Mouse (Mus musculus): ENCODE results near the gene Syn3. TPM values are rescaled to one million over a fixed set of nuclear protein-coding genes. Genes with fewer than 3 reads are reported as not detected.
A peak's percentile ranks its signal among the peaks of the same experiment; 100 is the strongest.

Syn3 gene
- polyA plus RNA-seq, 2 experiments: 1.9 to 2.0 TPM

- no peak overlapping the region for H3K9ac ChIP-seq (ENCODE audit: low read depth, low read length, severe bottlenecking)
- no peak overlapping the region for H3K4me2 ChIP-seq (replicated peaks; ENCODE audit: low read depth, low read length, severe bottlenecking)
- ATAC-seq (ENCODE audit: low FRiP score, low read depth): no peak
- no peak for DNase-seq (ENCODE audit: low spot score)
- TF ChIP-seq POLR2A (IDR thresholded peaks at IDR 0.05; ENCODE audit: borderline replicate concordance, extremely low read depth, insufficient read depth, insufficient read length): no peak
- H3K4me1 ChIP-seq (ENCODE audit: control insufficient read depth, insufficient read depth, low read length): peaks cover 72% of the 10 kb centered on the region
- H3K4me3 ChIP-seq (replicated peaks; ENCODE audit: low read length): no peak overlapping the region
- no peaks in the 10 kb centered on the region for H3K36me3 ChIP-seq (ENCODE audit: control insufficient read depth, insufficient read depth, low read length)
- H3K27me3 ChIP-seq (ENCODE audit: control insufficient read depth, insufficient read depth, low read length): no peaks in the 10 kb centered on the region
- 38% methylated on average over 8 of the region's 8 CpGs for WGBS
- H3K9me3 ChIP-seq (ENCODE audit: control insufficient read depth, low read length): no peaks in the 10 kb centered on the region
- no peak overlapping the region for H3K27ac ChIP-seq (replicated peaks; ENCODE audit: low read depth, low read length)
Measured at GRCm38 (mm10) chr10:86334581-86334980, 164.1 kb downstream of the Syn3 start.

- H3K9me3 ChIP-seq (ENCODE audit: control insufficient read depth, low read length): no peaks in the 10 kb centered on the region
- H3K27me3 ChIP-seq (ENCODE audit: control insufficient read depth, insufficient read depth, low read length): no peaks in the 10 kb centered on the region
- no peak for DNase-seq (ENCODE audit: low spot score)
- no peak overlapping the region for H3K9ac ChIP-seq (ENCODE audit: low read depth, low read length, severe bottlenecking)
- WGBS: 77% methylated on average over 3 of the region's 3 CpGs
- no peaks in the 10 kb centered on the region for H3K36me3 ChIP-seq (ENCODE audit: control insufficient read depth, insufficient read depth, low read length)
- no peak for ATAC-seq (ENCODE audit: low FRiP score, low read depth)
- no peak overlapping the region for H3K4me2 ChIP-seq (replicated peaks; ENCODE audit: low read depth, low read length, severe bottlenecking)
- H3K4me3 ChIP-seq (replicated peaks; ENCODE audit: low read length): no peak overlapping the region
- no peak overlapping the region for H3K27ac ChIP-seq (replicated peaks; ENCODE audit: low read depth, low read length)
- TF ChIP-seq POLR2A (IDR thresholded peaks at IDR 0.05; ENCODE audit: borderline replicate concordance, extremely low read depth, insufficient read depth, insufficient read length): no peak
- peaks cover 63% of the 10 kb centered on the region for H3K4me1 ChIP-seq (ENCODE audit: control insufficient read depth, insufficient read depth, low read length)
Measured at GRCm38 (mm10) chr10:86332942-86333341, 165.8 kb downstream of the Syn3 start.

- no peak for TF ChIP-seq POLR2A (IDR thresholded peaks at IDR 0.05; ENCODE audit: borderline replicate concordance, extremely low read depth, insufficient read depth, insufficient read length)
- H3K4me2 ChIP-seq (replicated peaks; ENCODE audit: low read depth, low read length, severe bottlenecking): no peak overlapping the region
- ATAC-seq (ENCODE audit: low FRiP score, low read depth) (peak; percentile 24; the same call in 1 of the 2 replicates), DNase-seq (ENCODE audit: low spot score) (peak; percentile 77)
- H3K27ac ChIP-seq (replicated peaks; ENCODE audit: low read depth, low read length): peak overlapping the region; percentile 79
- 10% methylated on average over 7 of the region's 7 CpGs for WGBS
- H3K4me1 ChIP-seq (ENCODE audit: control insufficient read depth, insufficient read depth, low read length): peaks cover 52% of the 10 kb centered on the region
- H3K4me3 ChIP-seq (replicated peaks; ENCODE audit: low read length): no peak overlapping the region
- H3K27me3 ChIP-seq (ENCODE audit: control insufficient read depth, insufficient read depth, low read length): no peaks in the 10 kb centered on the region
- H3K36me3 ChIP-seq (ENCODE audit: control insufficient read depth, insufficient read depth, low read length): no peaks in the 10 kb centered on the region
- no peak overlapping the region for H3K9ac ChIP-seq (ENCODE audit: low read depth, low read length, severe bottlenecking)
- H3K9me3 ChIP-seq (ENCODE audit: control insufficient read depth, low read length): no peaks in the 10 kb centered on the region
Measured at GRCm38 (mm10) chr10:86331681-86332281, 166.9 kb downstream of the Syn3 start.

- 44% methylated on average over 5 of the region's 5 CpGs for WGBS
- H3K9me3 ChIP-seq (ENCODE audit: control insufficient read depth, low read length): no peaks in the 10 kb centered on the region
- no peak for DNase-seq (ENCODE audit: low spot score)
- no peak overlapping the region for H3K4me3 ChIP-seq (replicated peaks; ENCODE audit: low read length)
- no peak overlapping the region for H3K4me2 ChIP-seq (replicated peaks; ENCODE audit: low read depth, low read length, severe bottlenecking)
- no peaks in the 10 kb centered on the region for H3K36me3 ChIP-seq (ENCODE audit: control insufficient read depth, insufficient read depth, low read length)
- no peak overlapping the region for H3K9ac ChIP-seq (ENCODE audit: low read depth, low read length, severe bottlenecking)
- no peak for ATAC-seq (ENCODE audit: low FRiP score, low read depth)
- no peaks in the 10 kb centered on the region for H3K27me3 ChIP-seq (ENCODE audit: control insufficient read depth, insufficient read depth, low read length)
- TF ChIP-seq POLR2A (IDR thresholded peaks at IDR 0.05; ENCODE audit: borderline replicate concordance, extremely low read depth, insufficient read depth, insufficient read length): no peak
- peak overlapping the region; percentile 79 for H3K27ac ChIP-seq (replicated peaks; ENCODE audit: low read depth, low read length)
- H3K4me1 ChIP-seq (ENCODE audit: control insufficient read depth, insufficient read depth, low read length): peaks cover 47% of the 10 kb centered on the region
Measured at GRCm38 (mm10) chr10:86330993-86331680, 167.6 kb downstream of the Syn3 start.

- 76% methylated on average over 8 of the region's 8 CpGs for WGBS
- Histone ChIP-seq H3K27ac (replicated peaks; ENCODE audit: low read depth, low read length) (peak overlapping the region; percentile 4; the same call in 1 of the 2 replicates), H3K27me3 (ENCODE audit: control insufficient read depth, insufficient read depth, low read length) (no peaks in the 10 kb centered on the region), H3K9ac (ENCODE audit: low read depth, low read length, severe bottlenecking) (no peak overlapping the region), H3K9me3 (ENCODE audit: control insufficient read depth, low read length) (no peaks in the 10 kb centered on the region), H3K4me2 (replicated peaks; ENCODE audit: low read depth, low read length, severe bottlenecking) (no peak overlapping the region), H3K4me1 (ENCODE audit: control insufficient read depth, insufficient read depth, low read length) (peaks cover 37% of the 10 kb centered on the region), H3K36me3 (ENCODE audit: control insufficient read depth, insufficient read depth, low read length) (no peaks in the 10 kb centered on the region), H3K4me3 (replicated peaks; ENCODE audit: low read length) (no peak overlapping the region)
- DNase-seq (ENCODE audit: low spot score): no peak
- TF ChIP-seq POLR2A (IDR thresholded peaks at IDR 0.05; ENCODE audit: borderline replicate concordance, extremely low read depth, insufficient read depth, insufficient read length): no peak
- no peak for ATAC-seq (ENCODE audit: low FRiP score, low read depth)
Measured at GRCm38 (mm10) chr10:86329241-86329882, 169.3 kb downstream of the Syn3 start.
